Mouse (Mus musculus) lung, postnatal 14 days (tissue): ENCODE data around the gene Sgms1.
A peak's percentile ranks its signal among the peaks of the same experiment; 100 is the strongest.

ENCODE experiments used
- DNase-seq: peaks from one replicate; pipeline ENCODE4 v3.0.0; 2021

The Sgms1 gene

DNA sequence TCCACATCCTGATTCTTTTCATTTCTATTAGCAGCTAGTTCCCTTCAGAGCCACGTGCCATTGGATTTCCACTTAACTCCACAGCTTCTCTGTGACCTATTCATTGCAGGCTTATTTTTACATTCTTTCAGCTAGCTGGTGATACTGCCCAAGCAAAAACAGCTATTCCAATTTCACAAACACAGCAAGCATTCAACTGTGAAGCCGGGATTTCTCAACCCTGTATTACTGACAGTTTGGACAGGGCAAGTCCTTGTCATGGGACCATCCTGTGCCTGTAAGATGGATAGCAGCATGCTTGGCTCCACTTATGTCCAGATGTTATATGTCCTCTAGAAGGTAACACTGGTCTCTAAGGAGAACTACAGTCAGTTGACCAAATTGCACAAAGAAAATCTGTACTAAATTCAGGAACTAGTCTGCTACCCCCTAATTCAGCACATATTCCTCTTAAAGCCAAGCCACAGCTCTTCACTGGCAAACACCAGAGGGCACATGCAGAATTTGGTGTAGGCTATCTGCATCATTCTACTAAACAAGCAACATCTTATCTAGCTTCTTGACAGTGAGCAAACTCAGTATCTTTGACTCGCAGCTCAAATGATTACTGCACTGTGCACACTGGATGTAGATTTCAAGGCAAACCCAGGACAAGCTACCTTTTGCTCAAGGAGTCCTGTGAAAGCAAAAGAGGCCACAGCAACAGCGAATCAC lies 189.5 kb downstream of the Sgms1 start:
- no peak for DNase-seq

DNA sequence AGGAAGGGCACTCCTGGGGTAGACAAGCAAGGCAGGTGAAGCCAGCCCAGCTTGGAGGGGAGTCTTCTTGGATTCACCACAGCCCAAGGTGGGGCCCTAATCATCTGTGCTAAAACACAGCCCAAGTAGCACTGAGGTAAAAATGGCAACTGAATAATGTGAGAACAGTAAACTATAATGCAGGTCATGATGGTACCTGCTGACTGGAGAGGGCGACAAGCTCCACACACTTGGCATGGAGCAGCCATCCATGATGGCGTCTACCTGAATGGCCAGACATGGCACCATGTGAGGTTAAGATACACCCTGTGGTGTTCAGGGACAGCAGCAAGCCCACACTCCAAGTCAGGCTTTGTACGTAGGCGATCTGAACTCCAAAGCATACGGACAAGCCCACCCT lies 190.4 kb downstream of the Sgms1 start:
- DNase-seq = no peak

DNA sequence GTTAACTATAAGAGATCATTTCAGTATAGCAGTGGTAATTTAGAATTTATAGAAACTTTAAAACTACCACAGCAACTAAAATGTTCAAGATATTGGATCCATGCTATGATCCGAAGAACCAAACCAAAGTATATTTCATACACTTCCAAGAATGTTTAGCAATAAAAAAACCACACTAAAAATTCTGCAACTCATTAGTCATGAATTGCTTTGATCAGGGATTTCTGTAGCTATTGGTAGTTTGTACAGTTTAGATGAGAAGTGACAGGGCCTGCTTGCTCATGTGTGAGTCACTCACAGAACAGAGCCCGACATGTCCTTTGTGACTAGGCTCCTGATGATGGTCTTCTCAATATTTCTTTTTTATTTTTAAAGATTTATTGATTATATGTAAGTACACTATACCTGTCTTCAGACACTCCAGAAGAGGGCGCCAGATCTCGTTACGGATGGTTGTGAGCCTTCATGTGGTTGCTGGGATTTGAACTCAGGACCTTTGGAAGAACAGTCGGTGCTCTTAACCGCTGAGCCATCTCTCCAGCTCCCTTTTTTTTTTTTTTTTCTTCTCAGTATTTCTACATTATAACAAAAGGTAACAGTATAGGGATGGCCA lies 190.9 kb downstream of the Sgms1 start:
- DNase-seq = no peak

DNA sequence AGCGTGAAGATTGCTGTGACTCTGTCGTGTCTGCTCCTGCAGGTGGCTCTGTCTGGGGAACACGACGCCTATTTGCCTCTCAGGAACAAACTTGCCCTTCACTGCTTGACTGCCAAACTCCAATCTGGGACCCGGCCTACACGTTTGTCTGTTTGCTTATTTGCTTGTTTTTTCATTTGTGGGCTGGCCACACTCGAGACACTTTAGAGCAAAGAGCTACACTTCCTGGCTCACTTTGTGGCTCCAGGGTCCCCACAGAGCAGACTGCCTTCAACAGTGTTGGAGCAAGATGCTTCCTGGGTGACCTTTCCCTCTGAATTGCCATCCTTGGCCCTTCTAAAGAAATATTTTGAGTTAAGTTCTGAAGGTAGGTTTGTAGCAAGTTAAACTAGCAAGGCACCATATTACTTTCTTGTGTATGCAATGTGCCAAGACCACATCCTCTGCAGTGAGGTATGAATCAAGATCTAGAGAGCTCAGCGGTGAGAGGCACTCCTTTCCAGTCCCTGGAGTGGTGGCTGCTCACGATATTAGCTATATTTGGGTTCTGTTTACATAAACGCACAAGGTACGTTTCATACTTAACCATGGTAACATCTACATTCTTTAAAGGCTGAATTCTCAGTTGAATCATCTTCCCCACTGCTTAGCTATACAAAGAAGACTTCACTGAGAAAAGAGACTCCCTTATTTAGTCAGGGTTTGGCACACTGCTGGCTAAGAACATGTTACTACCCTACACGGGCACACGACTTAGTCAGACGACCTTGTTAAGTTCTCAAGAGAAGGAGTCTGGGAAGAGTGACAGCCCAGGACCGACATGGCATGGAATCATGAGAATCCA lies 192.3 kb downstream of the Sgms1 start:
- no peak for DNase-seq

DNA sequence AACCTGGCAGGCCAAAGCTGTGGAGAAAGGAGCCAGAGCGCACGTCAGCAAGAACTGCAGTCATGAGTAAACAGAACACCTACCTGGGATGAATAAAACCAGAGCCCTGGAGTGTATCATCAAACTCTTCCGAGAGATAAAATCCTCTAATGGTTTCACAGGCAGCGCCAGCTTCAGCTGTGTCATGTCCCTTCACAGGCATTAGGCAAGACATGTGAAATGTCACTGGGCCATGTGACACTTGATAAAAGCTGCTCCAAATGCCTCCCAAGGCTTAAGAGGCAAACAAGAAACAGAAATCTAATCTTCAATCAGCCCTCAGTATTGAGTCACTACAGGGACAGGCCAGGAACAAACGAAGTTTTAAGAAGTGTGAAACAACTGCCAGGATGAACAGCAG lies 193.3 kb downstream of the Sgms1 start:
- peak; percentile 66 for DNase-seq

DNA sequence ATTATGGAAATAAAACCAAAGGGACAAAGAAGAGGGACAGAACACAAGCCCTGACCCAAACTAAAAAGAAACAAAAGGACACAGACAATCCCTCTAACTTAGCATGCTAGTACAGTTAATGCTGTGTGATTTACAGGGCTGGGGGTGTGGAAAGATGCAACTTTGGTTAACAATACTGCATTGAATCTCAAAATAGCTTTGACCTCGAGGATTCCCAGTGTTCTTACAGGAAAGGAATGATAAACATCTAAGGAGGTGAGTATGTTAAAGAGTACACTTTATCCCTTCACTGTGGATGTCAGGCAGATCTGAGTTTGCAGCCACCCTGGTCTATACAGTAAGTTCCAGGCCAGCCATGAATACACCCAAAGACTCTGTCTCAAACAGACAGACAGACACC lies 194.7 kb downstream of the Sgms1 start:
- no peak for DNase-seq

DNA sequence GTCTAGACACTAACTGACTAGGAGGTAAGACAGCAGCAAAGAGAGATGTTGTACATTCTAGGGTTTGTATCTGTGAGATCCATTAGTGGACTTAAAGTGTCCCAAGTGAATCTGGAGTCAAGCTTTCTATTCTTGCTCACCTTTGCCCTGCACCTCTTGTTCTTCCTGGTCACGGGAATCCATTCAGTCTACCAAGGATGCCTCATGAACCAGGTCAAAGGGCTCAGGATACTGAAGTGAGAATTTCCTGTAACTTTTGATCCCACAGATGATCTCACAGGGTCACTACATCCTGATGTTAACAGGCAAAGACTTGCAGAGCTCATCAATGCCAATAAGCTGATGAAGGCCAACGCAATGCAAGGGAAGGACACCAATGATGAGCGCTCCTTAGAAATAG lies 195.4 kb downstream of the Sgms1 start:
- no peak for DNase-seq

DNA sequence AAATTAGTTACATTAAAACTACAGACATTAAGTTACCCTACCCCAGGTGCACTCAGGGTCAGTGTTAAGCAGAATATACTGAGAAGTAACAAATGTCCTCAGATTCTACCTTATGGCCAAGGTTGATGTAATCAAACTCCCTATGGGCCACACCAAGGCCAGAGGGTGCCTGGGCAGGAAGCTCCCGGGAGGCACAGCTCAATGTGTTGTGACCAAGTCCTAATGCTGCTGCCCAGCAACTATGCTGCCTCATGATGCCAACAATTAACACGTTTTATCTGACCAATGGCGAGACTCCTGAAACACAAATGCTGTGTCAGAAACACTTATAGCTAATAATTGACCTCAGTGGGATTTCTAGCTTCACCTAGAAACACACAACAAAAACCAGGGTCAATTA lies 197.9 kb downstream of the Sgms1 start:
- no peak for DNase-seq

DNA sequence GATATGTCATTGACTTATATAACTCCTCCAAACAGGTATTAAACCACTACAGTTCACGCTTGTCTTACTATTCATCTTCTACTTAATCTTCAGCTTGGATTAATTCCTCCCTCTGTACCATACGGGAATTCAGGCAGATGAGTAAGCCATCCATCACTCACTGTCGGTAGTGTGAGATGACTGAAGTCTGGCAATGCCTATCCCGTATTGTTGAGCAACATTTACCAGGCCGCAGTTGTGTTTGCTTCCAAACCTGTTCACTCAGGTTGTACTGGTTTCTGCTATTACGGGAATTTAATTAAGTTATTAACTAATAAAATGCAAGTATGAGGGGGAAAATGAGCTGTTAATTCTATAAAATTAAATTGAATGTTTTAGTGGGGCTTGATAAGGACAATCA lies 199.6 kb downstream of the Sgms1 start:
- no peak for DNase-seq

DNA sequence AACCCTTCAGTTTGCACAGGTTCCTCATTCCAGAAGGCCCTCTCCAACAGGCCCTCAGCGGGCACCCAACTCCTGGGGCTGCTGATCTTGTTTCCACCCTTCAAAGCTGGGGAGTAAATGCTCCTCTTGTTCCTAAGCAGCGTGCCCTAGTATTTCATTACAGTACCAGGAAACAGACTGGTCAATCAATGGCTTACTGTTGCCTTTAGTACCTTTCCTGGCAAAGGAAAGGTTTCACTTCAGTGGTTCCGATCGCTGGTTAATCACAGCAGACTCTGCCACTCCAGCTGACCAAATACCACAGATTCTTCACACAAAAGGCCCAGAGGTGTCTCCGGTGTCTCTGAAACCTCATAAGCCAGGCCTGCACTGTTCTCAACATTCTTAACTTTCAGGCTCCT lies 200.5 kb downstream of the Sgms1 start:
- DNase-seq = no peak

DNA sequence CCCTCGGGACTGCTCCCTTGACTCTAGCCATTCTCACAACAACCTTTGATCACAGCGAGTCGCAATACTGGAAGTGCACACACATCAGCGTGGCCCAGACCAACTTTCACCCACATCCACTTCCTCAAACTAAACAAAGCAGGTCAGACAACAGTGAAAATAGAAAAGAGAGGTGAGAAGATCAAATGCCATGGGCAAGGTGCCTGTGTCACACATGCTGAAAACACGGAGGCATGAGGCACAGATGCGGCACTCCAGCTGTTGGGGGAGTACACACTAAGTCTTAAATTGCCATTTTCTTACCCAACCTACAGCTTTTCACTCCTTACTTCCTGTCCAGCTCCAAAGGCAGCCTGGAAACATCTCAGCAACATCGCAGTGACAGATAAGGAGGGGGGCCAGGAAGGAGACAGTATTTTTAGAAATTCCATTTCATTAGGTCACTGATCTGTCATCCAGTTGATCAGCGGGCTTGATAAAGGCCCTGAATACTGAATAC lies 202.9 kb downstream of the Sgms1 start:
- DNase-seq = no peak

DNA sequence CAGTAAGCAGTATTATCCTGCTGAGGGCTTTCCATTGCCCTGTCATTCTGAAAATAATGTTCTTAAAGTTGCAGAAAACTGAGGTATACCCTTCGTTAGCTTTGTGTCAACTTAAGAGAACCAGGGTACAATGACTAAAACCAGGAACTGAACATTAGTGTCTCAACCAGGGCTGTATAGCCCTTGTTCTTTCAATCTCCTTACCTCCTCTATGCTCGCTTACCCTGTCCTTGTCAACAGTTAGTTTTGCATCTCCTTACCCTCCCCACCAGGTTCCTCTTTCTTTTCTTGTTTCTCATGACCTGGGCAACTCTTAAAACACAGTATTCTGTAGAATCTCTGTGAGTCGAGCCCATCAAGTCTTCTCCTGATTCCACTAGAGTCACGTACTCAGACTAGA lies 206.5 kb downstream of the Sgms1 start:
- no peak for DNase-seq

DNA sequence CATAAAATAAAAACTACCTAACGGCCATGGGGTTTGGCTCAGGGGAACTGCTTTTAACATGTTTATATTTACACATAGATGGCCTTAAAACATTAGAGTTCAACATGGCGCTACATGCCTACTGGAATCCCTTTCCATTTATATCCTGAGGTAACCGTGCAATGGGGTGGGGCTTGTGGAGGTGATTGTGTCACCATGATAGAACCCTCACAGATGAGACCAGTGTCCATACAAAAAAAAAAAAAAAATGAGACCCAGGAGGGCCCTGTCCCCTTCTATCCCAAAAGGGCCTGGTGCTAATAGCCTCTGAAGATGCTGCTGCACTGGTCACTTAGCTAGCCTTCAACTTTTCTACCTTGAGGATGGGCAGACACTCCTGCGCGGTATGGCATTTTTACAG lies 207.0 kb downstream of the Sgms1 start:
- no peak for DNase-seq

DNA sequence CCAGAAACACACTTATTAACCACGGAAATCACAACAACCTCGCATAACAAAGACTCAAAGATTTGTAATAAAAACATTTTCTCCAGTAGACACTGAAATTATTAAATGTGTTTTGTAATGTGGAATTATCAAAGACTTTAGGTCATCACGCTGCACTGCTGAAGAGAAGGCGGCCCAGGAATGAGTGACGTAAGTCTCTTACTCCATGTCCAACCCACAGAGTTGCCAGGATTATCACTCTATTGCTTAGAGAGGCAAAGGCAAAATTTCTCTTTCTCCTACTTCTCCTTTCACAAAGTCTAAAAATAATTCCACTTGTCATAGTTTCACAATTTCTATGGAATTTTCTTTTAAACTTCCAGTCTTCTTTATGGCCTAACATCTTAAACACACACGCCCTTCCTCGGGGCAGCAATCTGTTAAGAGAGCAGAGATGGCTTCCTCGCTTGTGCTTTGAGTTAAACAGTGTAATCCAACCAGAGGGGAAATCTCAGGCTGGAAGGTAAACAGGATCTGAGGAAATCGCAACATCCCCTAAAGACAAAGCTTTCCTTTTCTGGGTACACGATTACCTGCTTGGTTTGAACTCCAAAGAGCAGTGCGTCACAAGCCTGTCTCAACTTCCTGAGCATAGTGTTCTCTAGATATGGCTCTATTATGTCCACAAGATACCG lies 207.7 kb downstream of the Sgms1 start:
- peak; percentile 59 for DNase-seq

DNA sequence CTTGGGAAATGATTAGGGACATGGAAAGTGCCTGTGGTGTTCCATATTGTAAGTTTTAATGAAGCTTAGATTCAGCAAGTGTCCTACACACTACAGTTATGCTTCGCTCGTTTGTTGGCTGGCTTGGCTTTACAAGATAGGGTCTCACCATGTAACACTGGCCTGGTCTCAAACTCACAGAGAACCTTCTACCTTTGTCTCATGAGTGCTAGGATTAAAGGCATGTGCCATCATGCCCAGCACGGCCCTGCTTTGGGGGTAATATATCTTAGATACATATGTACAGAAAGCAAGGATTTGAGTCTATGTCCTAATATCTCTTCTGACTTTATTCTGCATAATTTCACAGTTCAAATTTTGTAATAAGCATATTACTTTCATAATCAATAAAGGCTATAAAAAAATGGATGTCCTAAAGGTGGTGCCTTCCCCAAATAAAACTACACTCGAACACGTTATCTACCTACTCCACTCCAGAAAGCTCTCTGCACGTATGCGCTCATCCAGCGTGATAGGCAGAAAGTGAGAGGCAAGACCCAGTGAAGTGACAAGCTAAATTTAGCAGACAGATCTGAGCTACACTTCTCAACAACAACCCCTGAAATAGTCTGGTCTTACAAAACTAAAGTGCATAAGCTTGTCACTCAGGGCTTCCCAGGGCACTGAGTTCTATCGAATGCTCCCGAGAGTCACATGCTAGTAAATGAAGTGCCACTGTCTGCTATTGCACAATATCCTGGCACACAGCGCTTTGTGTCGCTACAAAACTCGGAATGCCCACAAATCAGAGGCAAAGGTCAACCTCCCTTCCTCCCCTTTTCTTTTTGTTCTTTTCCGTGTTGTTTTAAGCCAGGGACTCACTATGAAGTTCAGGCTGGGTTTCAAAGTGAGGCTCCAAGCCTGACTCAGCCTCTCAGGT lies 208.5 kb downstream of the Sgms1 start:
- DNase-seq = peak; percentile 78

DNA sequence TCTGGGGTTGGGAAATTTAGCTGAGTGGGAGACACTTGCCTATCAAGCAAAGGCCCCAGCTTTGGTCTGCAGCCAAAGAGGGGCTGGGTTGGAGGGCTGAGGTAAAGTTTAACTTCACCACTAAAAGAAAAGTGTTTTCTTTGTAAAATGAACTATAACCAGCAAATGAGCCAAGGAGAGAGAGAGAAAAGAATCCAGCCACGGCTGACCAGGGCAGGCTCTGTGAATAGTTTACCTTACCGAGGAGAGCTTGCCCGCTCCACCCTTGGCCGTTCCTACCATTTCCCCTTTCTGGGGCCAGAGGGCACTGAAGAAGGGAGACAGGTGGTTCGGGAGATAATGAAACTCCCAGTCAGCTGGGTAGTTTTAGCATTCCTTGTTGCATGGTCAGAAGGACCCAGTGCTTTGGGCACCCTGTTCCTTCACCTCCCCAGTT lies 209.5 kb downstream of the Sgms1 start:
- peak; percentile 61 for DNase-seq

DNA sequence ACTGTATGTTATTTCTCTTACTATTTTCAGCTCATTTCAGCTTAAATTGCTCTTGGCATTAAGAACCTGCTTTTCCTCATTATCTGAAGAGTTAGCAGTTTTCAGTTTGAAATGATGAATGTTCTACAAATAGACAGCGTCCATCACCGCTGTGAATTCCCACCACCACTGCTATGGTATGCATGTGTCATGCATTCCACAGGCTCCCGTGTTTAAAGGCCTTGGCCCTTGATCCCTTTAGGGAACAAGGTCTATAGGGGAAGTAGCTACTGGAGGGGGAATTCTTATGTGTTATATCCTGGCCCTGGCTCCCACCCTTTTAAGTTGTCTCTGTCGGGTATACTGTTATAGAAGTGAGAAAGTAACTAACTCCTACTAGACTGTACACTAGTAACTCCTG lies 210.0 kb downstream of the Sgms1 start:
- no peak for DNase-seq

DNA sequence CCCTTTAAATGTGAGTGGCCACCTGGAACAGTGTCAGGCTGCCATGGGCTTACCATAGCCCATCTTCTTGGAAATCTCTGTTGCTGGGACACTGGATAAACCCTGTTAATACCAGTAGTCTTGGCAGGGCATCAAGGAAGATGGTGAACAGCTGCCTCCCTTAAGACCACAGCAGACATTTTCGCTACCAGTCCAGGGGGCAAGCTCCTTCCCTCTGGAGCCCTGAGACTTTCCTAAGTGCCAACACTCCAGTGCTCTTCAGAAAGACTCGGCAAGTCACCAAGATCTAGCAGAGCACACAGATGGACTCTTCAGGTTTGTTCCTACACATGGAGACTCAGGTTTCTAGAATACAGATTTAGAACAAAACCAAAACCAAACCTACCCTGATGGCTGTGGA lies 211.4 kb downstream of the Sgms1 start:
- DNase-seq = no peak

DNA sequence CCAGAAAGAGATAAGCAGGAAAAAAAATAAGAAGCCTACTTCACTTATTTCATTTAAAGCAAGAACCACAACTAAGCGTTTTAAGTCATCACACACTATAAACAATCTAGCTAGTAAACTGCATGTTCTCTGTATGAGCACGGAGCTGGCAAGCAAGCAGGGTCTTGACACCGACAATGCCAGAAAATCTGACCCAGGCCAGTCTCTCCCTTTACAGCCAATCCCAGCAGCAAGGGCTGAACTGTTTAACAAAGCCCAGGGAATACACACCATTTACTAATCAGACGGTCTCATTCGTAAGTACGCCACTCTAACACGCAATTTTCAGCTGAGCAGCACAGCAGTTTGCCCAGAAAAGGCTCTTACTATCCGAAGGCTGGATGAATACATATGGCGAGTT lies 213.1 kb downstream of the Sgms1 start:
- no peak for DNase-seq

DNA sequence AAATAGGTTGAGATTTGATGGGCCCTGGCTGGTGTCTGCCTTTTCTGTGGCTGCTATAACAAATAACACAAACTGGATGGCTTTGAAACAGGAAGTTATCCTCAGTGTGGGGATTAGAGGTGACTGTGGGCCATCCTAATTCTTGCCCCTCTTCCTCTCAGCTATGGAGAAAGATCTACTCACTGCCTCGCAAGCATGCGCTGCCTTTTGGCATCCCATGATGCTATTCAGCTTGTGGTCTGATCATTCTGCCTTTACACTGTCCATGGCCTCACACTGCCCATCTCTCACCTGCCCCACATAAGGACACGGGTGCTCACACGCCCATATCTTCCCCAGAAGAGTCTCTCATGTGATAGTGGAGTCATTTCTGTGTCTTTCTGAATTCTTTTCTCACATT lies 213.5 kb downstream of the Sgms1 start:
- DNase-seq = no peak

DNA sequence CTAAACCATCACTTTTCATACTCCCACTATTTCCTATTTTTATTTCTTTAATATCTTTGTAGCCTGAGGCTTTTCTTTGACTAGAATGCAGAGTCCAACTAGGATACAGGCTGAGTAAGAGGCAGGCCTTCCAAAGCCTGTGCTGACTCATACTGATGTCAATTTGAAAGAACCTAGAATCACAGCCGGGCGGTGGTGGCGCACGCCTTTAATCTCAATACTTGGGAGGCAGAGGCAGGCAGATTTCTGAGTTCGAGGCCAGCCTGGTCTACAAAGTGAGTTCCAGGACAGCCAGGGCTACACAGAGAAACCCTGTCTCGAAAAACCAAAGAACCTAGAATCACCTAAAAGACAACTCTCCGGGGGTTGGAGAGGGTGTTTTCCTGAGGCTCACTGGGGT lies 214.5 kb downstream of the Sgms1 start:
- no peak for DNase-seq

DNA sequence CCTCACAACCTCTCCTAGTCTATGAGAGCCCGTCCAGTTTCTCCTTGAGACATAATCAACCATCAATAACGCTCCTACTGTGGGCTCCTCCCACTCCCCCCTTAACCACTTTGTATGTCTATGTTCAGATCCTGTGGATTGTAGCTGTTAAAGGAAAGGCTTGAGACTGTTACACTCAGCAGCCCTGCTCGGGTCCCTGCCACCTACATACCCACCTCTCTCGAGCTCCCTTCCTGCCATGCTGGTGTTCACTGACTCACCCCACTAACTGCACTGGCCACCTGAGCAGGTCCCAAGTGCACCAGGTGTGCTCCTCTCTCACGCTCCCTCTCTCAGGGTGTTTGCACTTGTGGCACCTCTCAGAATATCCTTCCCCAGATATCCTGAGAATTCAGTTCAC lies 215.0 kb downstream of the Sgms1 start:
- no peak for DNase-seq
